Mouse (Mus musculus) kidney, postnatal 0 days (tissue): ENCODE results near the gene Denr. TPM values are rescaled to one million over a fixed set of nuclear protein-coding genes. Genes with fewer than 3 reads are reported as not detected.

Experiments used
- ATAC-seq: fragments of 200-750 bp; cut with Nextera tagmentation; replicated peaks from 2 replicates; pipeline ENCODE4 v1.8.0; 2017; ENCODE audit warnings: low read depth, moderate number of reproducible peaks, moderate TSS enrichment, moderate library complexity; ENCODE audit not compliant: low FRiP score
- DNase-seq: peaks from one replicate; pipeline ENCODE4 v3.0.0-alpha.2; 2016; ENCODE audit warnings: low spot score
- H3K27ac ChIP-seq: fragments of 300-500 bp; sonication (generic); 2 replicates; pipeline ENCODE4 v1.5.1; 2014; ENCODE audit warnings: mild to moderate bottlenecking
- H3K27me3 ChIP-seq: fragments of 300-500 bp; sonication (generic); 2 replicates; pipeline ENCODE4 v1.6.1; 2014; ENCODE audit warnings: low read length, mixed read lengths; ENCODE audit not compliant: insufficient read depth
- H3K36me3 ChIP-seq: fragments of 300-500 bp; sonication (generic); 2 replicates; pipeline ENCODE4 v1.6.1; 2014; ENCODE audit warnings: low read length, mixed read lengths; ENCODE audit not compliant: insufficient read depth
- H3K4me1 ChIP-seq: fragments of 300-500 bp; sonication (generic); replicated peaks from 2 replicates; pipeline ENCODE4 v1.6.1; 2014; ENCODE audit warnings: antibody characterized with exemption, low read length, mixed read lengths; ENCODE audit not compliant: insufficient read depth
- H3K4me2 ChIP-seq: fragments of 300-500 bp; sonication (generic); 2 replicates; pipeline ENCODE4 v1.6.1; 2014; ENCODE audit warnings: mild to moderate bottlenecking, low read length, moderate library complexity, mixed read lengths
- H3K4me3 ChIP-seq: fragments of 300-500 bp; sonication (generic); replicated peaks from 2 replicates; pipeline ENCODE4 v1.5.1; 2014; ENCODE audit warnings: low read depth, low read length
- H3K9ac ChIP-seq: fragments of 300-500 bp; sonication (generic); 2 replicates; pipeline ENCODE4 v1.6.1; 2014; ENCODE audit warnings: low read depth, low read length
- H3K9me3 ChIP-seq: fragments of 300-500 bp; sonication (generic); replicated peaks from 2 replicates; pipeline ENCODE4 v1.6.1; 2016; ENCODE audit warnings: low read length, inconsistent platforms, mixed read lengths
- CTCF ChIP-seq: IDR thresholded peaks from 2 replicates; pipeline ENCODE4 v1.5.1; 2016; ENCODE audit warnings: antibody characterized with exemption, low read depth, mild to moderate bottlenecking, moderate library complexity
- WGBS: fragments of 180-500 bp; shearing (Covaris S2); extraction: QIAGEN DNeasy Blood & Tissue Kit; methylation state at CpG from one replicate; pipeline ENCODE4 v1.1.7; 2014; 5-methylcytosine and 5-hydroxymethylcytosine counted together
- polyA plus RNA-seq: library from polyadenylated mRNA; unstranded; fragments of >200 nt; fragmentation: Nextera tagmentation; extraction: Ambion mirVana; gene quantifications from 2 replicates; pipeline ENCODE4 v1.2.1, GENCODE M21; 2015

Denr gene
- polyA plus RNA-seq, 1 experiment from 2014 or later, result 128 TPM

- H3K27ac ChIP-seq, result no peak overlapping the region
- 87% methylated on average over 5 of the region's 5 CpGs for WGBS
Observed at GRCm38 (mm10) chr5:123978131-123978530, 71.2 kb downstream of the Denr start.

More at GRCm38 (mm10) chr5:123978131-123978530, 71.2 kb downstream of the Denr start:
- Histone ChIP-seq H3K36me3 (no peaks in the 10 kb centered on the region), H3K4me2 (no peak overlapping the region), H3K27me3 (no peaks in the 10 kb centered on the region), H3K4me3 (no peak overlapping the region), H3K9me3 (no peaks in the 10 kb centered on the region), H3K9ac (no peak overlapping the region), H3K4me1 (peaks cover 22% of the 10 kb centered on the region; the same call in 1 of the 2 replicates)
- ATAC-seq (no peak), DNase-seq (no peak)
- no peak for TF ChIP-seq CTCF

Other genes with a start within 250 kb of the Denr start
- 21.6 and 26.8 TPM in 2 replicates for gene Clip1, start 222.6 kb upstream of the Denr start, polyA plus RNA-seq
- gene Zcchc8, start 186.1 kb upstream of the Denr start, polyA plus RNA-seq, result 59.1 and 63.8 TPM in 2 replicates
- 117 and 120 TPM in 2 replicates for gene Rsrc2, start 157.8 kb upstream of the Denr start, polyA plus RNA-seq
- 9.4 and 10.7 TPM in 2 replicates for gene Kntc1, start 157.5 kb upstream of the Denr start, polyA plus RNA-seq
- 0.15 TPM in 1 of 2 replicates, not detected in the other for gene Hcar2, start 41.7 kb upstream of the Denr start, polyA plus RNA-seq
- 3.3 and 3.6 TPM in 2 replicates for gene Hcar1, start 27.2 kb upstream of the Denr start, polyA plus RNA-seq
- gene Gm43518, start 20.2 kb downstream of the Denr start, polyA plus RNA-seq, result 1.0 and 1.6 TPM in 2 replicates
- gene Ccdc62, start 23.5 kb downstream of the Denr start, polyA plus RNA-seq, result 6.4 and 7.1 TPM in 2 replicates
- gene Hip1r, start 66.5 kb downstream of the Denr start, polyA plus RNA-seq, result 24.8 and 28.4 TPM in 2 replicates
- gene Vps37b, start 125.1 kb downstream of the Denr start, polyA plus RNA-seq, result 30.7 and 31.7 TPM in 2 replicates
- 3.3 TPM in 2 replicates for gene Abcb9, start 188.6 kb downstream of the Denr start, polyA plus RNA-seq
- 30.3 and 31.6 TPM in 2 replicates for gene Ogfod2, start 205.1 kb downstream of the Denr start, polyA plus RNA-seq
- 103 TPM in 2 replicates for gene Arl6ip4, start 208.9 kb downstream of the Denr start, polyA plus RNA-seq